Mouse (Mus musculus): ENCODE results near the gene Sprr2h. TPM values are rescaled to one million over a fixed set of nuclear protein-coding genes. Genes with fewer than 3 reads are reported as not detected.

The Sprr2h gene
- polyA plus RNA-seq (2015; fragmentation: Nextera tagmentation; extraction: Ambion mirVana), result 0.39 TPM in 1 of 2 replicates, not detected in the other

DNA sequence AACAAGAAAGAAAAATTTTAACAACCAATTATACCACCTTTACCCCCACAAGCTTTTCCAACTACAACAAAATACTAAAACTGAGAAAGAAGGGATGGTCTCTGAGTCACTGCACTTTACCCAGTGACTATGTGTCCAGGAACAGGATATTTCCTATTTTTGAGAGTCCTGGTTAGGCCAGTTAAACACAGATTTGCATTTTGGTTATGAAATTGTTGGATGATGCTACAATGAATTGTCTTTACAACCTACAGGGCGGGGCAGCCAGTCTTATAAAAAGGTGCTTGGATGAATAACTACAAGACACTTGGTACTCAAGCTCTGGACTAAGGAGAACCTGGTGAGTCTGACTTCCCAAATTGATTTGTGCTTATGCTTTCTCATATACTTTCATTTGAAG lies at the start of gene Sprr2h:
TSS of gene Sprr2h (plus strand) at position 301 of the 400 bp plus-strand sequence.
- DNase-seq (ENCODE audit: low spot score), result no peak

DNA sequence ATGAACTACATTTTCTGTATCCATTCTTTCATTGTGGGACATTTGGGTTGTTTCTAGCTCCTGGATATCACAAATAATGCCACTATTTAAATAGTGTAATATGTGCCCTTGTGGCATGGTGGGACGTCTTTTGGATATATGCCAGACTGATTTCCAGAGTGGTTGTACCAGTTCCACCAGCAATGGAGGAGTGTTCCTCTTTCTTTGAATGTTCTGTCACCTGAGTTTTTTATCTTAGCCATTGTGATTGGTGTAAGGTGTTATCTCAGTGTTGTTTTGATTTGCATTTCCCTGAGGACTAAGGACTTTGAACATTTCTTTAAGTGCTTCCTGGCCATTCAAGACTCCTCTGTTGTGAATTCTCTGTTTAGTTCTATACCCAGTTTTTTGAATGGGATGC lies 49.2 kb upstream of the Sprr2h start:
- no peak for DNase-seq (ENCODE audit: low spot score)

- DNase-seq (ENCODE audit: low spot score), result no peak
Measured at GRCm38 (mm10) chr3:92338840-92339239, 46.6 kb upstream of the Sprr2h start, which contains the start of gene Sprr2d. Gene Sprr2d (plus strand): TSS chr3:92339140.

DNA sequence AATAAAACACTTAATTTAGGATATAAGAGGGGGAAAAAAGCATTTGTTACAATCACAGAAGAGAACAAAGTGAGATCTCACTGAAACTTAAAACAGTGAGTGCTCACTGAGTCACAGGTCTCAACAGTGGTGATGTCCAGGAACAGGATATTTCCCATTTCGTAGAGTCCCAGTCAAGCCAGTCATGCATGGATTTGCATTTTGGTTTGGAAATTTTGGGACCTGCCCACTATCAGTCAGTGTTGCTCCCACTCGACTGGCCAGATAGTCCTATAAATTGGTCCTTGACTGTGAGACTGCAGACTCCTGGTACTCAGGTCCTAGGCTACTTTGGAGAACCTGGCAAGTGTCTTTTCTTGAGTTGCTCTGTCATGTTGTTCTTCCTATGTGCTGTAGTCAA lies 33.6 kb upstream of the Sprr2h start, which contains the start of gene Sprr2e:
TSS of gene Sprr2e (plus strand) at position 301 of the 400 bp plus-strand sequence.
- DNase-seq (ENCODE audit: low spot score), result no peak

- DNase-seq (ENCODE audit: low spot score), result no peak
Measured at GRCm38 (mm10) chr3:92361619-92362018, 23.9 kb upstream of the Sprr2h start.

GRCm38 (mm10) chr3:92364887-92365286 lies 20.6 kb upstream of the Sprr2h start, which contains the start of gene Sprr2f:
Gene Sprr2f (plus strand): TSS chr3:92365187.
- DNase-seq (ENCODE audit: low spot score), result no peak

- DNase-seq (ENCODE audit: low spot score), result no peak
Measured at GRCm38 (mm10) chr3:92373613-92374012, 11.9 kb upstream of the Sprr2h start.

DNA sequence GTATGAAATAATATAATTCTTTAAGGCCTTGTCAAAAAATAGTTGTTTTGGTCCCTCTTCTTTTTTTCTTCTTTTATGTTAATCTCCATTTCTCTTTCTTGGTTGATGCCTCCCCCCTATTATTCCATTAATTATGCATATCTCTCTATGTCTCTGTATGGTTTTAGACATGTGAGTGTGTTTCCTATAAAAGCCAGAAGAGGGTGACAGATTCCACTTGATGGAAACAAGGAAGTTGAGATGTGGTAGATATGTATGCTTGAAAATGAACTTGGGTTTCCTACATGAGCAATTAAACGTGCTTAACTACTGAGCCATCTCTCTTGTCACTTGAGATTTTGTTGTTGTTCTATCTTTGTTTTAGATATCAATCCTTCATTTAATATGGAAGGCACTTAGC lies 8.8 kb downstream of the Sprr2h start:
- DNase-seq (ENCODE audit: low spot score), result no peak

- no peak for DNase-seq (ENCODE audit: low spot score)
Measured at GRCm38 (mm10) chr3:92407691-92408090, 22.2 kb downstream of the Sprr2h start, which contains the start of gene Sprr2i. Gene Sprr2i (plus strand): TSS chr3:92407991.

GRCm38 (mm10) chr3:92417782-92418181 lies 32.3 kb downstream of the Sprr2h start, which contains the start of gene Sprr2j-ps:
Gene Sprr2j-ps (plus strand): TSS chr3:92418082.
- DNase-seq (ENCODE audit: low spot score), result no peak

DNA sequence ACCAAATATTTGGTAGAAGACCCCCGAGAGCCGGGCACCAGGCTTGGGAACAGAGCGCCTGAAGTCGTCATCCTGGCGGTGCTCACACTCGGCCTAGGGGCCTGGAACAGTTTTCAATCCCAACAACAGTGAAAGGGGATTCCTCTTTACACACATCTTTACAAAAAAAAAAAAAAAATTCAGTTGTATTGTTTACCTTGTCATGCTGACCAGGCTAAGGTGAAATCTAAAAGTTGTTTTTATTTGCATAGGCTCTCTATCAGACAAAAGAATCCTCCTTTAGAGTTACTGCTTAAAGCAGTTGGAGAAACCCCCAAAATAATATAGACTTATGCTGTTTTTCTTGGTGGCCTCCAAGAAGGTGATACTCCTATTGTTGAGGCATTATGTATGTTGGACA lies 43.8 kb downstream of the Sprr2h start, which contains the start of gene Gm9774:
TSS of gene Gm9774 (minus strand) at position 101 of the 400 bp plus-strand sequence.
- no peak for DNase-seq (ENCODE audit: low spot score)

GRCm38 (mm10) chr3:92432282-92432681 lies 46.8 kb downstream of the Sprr2h start, which contains the start of gene Sprr2k:
Gene Sprr2k (plus strand): TSS chr3:92432582.
- DNase-seq (ENCODE audit: low spot score), result no peak

Other genes starting within 250 kb of the Sprr2h start
- not detected in 2 replicates for gene Lelp1, start 242.9 kb upstream of the Sprr2h start, polyA plus RNA-seq (2015; fragmentation: Nextera tagmentation; extraction: Ambion mirVana)
- gene Sprr2a1, start 169.9 kb upstream of the Sprr2h start, polyA plus RNA-seq (2015; fragmentation: Nextera tagmentation; extraction: Ambion mirVana), result 2.0 and 2.5 TPM in 2 replicates
- gene Sprr2a2, start 169.8 kb upstream of the Sprr2h start, polyA plus RNA-seq (2015; fragmentation: Nextera tagmentation; extraction: Ambion mirVana), result 246 and 255 TPM in 2 replicates
- gene Sprr2a3, start 100.3 kb upstream of the Sprr2h start, polyA plus RNA-seq (2015; fragmentation: Nextera tagmentation; extraction: Ambion mirVana), result 17.8 and 22.9 TPM in 2 replicates
- gene Sprr2b, start 69.1 kb upstream of the Sprr2h start, polyA plus RNA-seq (2015; fragmentation: Nextera tagmentation; extraction: Ambion mirVana), result 0.51 and 0.96 TPM in 2 replicates
- gene Sprr2d, start 46.5 kb upstream of the Sprr2h start, polyA plus RNA-seq (2015; fragmentation: Nextera tagmentation; extraction: Ambion mirVana), result 1.1 and 1.4 TPM in 2 replicates
- gene Sprr2e, start 33.5 kb upstream of the Sprr2h start, polyA plus RNA-seq (2015; fragmentation: Nextera tagmentation; extraction: Ambion mirVana), result 0.22 and 0.38 TPM in 2 replicates
- gene Sprr2f, start 20.5 kb upstream of the Sprr2h start, polyA plus RNA-seq (2015; fragmentation: Nextera tagmentation; extraction: Ambion mirVana), result 1.3 and 1.5 TPM in 2 replicates
- gene Sprr2i, start 22.3 kb downstream of the Sprr2h start, polyA plus RNA-seq (2015; fragmentation: Nextera tagmentation; extraction: Ambion mirVana), result 1.7 and 2.3 TPM in 2 replicates
- 0.19 and 0.29 TPM in 2 replicates for gene Sprr2j-ps, start 32.4 kb downstream of the Sprr2h start, polyA plus RNA-seq (2015; fragmentation: Nextera tagmentation; extraction: Ambion mirVana)
- 9.3 and 9.4 TPM in 2 replicates for gene Gm9774, start 43.7 kb downstream of the Sprr2h start, polyA plus RNA-seq (2015; fragmentation: Nextera tagmentation; extraction: Ambion mirVana)
- gene Sprr2k, start 46.9 kb downstream of the Sprr2h start, polyA plus RNA-seq (2015; fragmentation: Nextera tagmentation; extraction: Ambion mirVana), result 0.46 and 0.49 TPM in 2 replicates
- gene Sprr1b, start 53.1 kb downstream of the Sprr2h start, polyA plus RNA-seq (2015; fragmentation: Nextera tagmentation; extraction: Ambion mirVana), result 0.68 and 1.1 TPM in 2 replicates
- 1.4 TPM in 1 of 2 replicates, not detected in the other for gene Sprr3, start 73.0 kb downstream of the Sprr2h start, polyA plus RNA-seq (2015; fragmentation: Nextera tagmentation; extraction: Ambion mirVana)
- 14.9 and 17.7 TPM in 2 replicates for gene Sprr1a, start 100.2 kb downstream of the Sprr2h start, polyA plus RNA-seq (2015; fragmentation: Nextera tagmentation; extraction: Ambion mirVana)
- gene Sprr4, start 114.8 kb downstream of the Sprr2h start, polyA plus RNA-seq (2015; fragmentation: Nextera tagmentation; extraction: Ambion mirVana), result 1.1 TPM in 1 of 2 replicates, not detected in the other
- gene 2310046K23Rik, start 148.8 kb downstream of the Sprr2h start, polyA plus RNA-seq (2015; fragmentation: Nextera tagmentation; extraction: Ambion mirVana), result 0.46 TPM in 1 of 2 replicates, not detected in the other
- gene Ivl, start 188.1 kb downstream of the Sprr2h start, polyA plus RNA-seq (2015; fragmentation: Nextera tagmentation; extraction: Ambion mirVana), result 0.14 and 0.25 TPM in 2 replicates
- 0.16 TPM in 1 of 2 replicates, not detected in the other for gene Smcp, start 203.3 kb downstream of the Sprr2h start, polyA plus RNA-seq (2015; fragmentation: Nextera tagmentation; extraction: Ambion mirVana)
- gene 2210017I01Rik, start 221.8 kb downstream of the Sprr2h start, polyA plus RNA-seq (2015; fragmentation: Nextera tagmentation; extraction: Ambion mirVana), result not detected in 2 replicates
- not detected in 2 replicates for gene Lce6a, start 236.0 kb downstream of the Sprr2h start, polyA plus RNA-seq (2015; fragmentation: Nextera tagmentation; extraction: Ambion mirVana)

All from thymus, postnatal 0 days (tissue).